Mouse (Mus musculus) stomach, postnatal 0 days (tissue): ENCODE results near the gene Riok2. TPM values are rescaled to one million over a fixed set of nuclear protein-coding genes. Genes with fewer than 3 reads are reported as not detected.

ENCODE experiments used
- ATAC-seq: fragments of 200-750 bp; cut with Nextera tagmentation; 2 replicates; pipeline ENCODE4 v1.8.0; 2017; ENCODE audit not compliant: low FRiP score, low TSS enrichment
- DNase-seq: peaks from one replicate; pipeline ENCODE4 v3.0.0-alpha.2; 2016; ENCODE audit warnings: low spot score
- H3K27ac ChIP-seq: fragments of 300-500 bp; sonication (generic); replicated peaks from 2 replicates; pipeline ENCODE4 v1.5.1; 2014; ENCODE audit warnings: mild to moderate bottlenecking, control low read depth
- H3K27me3 ChIP-seq: fragments of 300-500 bp; sonication (generic); 2 replicates; pipeline ENCODE4 v1.6.1; 2014; ENCODE audit warnings: low read length; ENCODE audit not compliant: control insufficient read depth, insufficient read depth
- H3K36me3 ChIP-seq: fragments of 300-500 bp; sonication (generic); 2 replicates; pipeline ENCODE4 v1.6.1; 2014; ENCODE audit warnings: low read length, mixed read lengths; ENCODE audit not compliant: control insufficient read depth, insufficient read depth
- H3K4me1 ChIP-seq: fragments of 300-500 bp; sonication (generic); replicated peaks from 2 replicates; pipeline ENCODE4 v1.6.1; 2014; ENCODE audit warnings: antibody characterized with exemption; ENCODE audit not compliant: control insufficient read depth, insufficient read depth
- H3K4me2 ChIP-seq: fragments of 300-500 bp; sonication (generic); replicated peaks from 2 replicates; pipeline ENCODE4 v1.6.1; 2014; ENCODE audit warnings: low read depth, mild to moderate bottlenecking, control low read depth, moderate library complexity
- H3K4me3 ChIP-seq: fragments of 300-500 bp; sonication (generic); 2 replicates; pipeline ENCODE4 v1.5.1; 2014; ENCODE audit warnings: low read depth, low read length, control low read depth
- H3K9ac ChIP-seq: fragments of 300-500 bp; sonication (generic); 2 replicates; pipeline ENCODE4 v1.6.1; 2014; ENCODE audit warnings: mild to moderate bottlenecking, low read length, control low read depth, mixed read lengths
- H3K9me3 ChIP-seq: fragments of 300-500 bp; sonication (generic); 2 replicates; pipeline ENCODE4 v1.6.1; 2016; ENCODE audit warnings: low read length; ENCODE audit not compliant: control insufficient read depth
- CTCF ChIP-seq: IDR thresholded peaks from 2 replicates; pipeline ENCODE4 v1.5.1; 2016; ENCODE audit warnings: antibody characterized with exemption, low read depth, mild to moderate bottlenecking, moderate library complexity
- EP300 ChIP-seq: optimal IDR thresholded peaks from 2 replicates; pipeline ENCODE3; 2016; ENCODE audit warnings: antibody characterized with exemption
- WGBS: fragments of 180-500 bp; shearing (Covaris S2); extraction: QIAGEN DNeasy Blood & Tissue Kit; methylation state at CpG from one replicate; pipeline ENCODE4 v1.1.7; 2014; 5-methylcytosine and 5-hydroxymethylcytosine counted together
- polyA plus RNA-seq: library from polyadenylated mRNA; unstranded; fragments of >200 nt; fragmentation: Nextera tagmentation; extraction: Ambion mirVana; gene quantifications from 2 replicates; pipeline ENCODE4 v1.2.1, GENCODE M21; 2015

Riok2 gene
- polyA plus RNA-seq, 1 experiment from 2014 or later, result 13.9 TPM

- ATAC-seq (no peak), DNase-seq (no peak)
- WGBS, result 65% methylated on average over 7 of the region's 7 CpGs
- Histone ChIP-seq H3K36me3 (peaks cover 4% of the 10 kb centered on the region; the same call in 1 of the 2 replicates), H3K9me3 (no peaks in the 10 kb centered on the region), H3K4me3 (no peak overlapping the region), H3K9ac (no peak overlapping the region), H3K4me2 (no peak overlapping the region), H3K4me1 (no peaks in the 10 kb centered on the region), H3K27ac (no peak overlapping the region), H3K27me3 (no peaks in the 10 kb centered on the region)
- no peak for TF ChIP-seq EP300
- TF ChIP-seq CTCF, result peak; percentile 62
Measured at GRCm38 (mm10) chr17:17392863-17393262, 18.8 kb downstream of the Riok2 start.

DNA sequence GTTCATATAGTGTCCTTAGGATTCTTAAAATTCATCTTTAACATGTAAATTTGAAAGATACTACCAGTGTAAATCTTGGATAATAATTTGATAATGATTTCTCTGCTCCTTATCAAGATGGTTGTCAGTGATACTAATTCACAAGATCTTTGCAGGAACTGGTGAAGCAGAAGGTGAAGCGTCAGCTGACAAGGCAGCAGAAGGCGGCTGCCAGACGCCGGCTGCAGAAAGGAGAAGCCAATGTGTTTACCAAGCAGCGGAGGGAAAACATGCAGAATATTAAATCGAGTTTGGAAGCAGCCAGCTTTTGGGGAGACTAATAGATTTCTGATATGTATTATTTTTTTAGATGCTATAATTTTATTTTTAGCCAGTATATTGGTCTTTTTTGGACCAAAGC, 19.2 kb downstream of the Riok2 start:
- Histone ChIP-seq H3K4me3 (no peak overlapping the region), H3K9me3 (no peaks in the 10 kb centered on the region), H3K36me3 (peaks cover 4% of the 10 kb centered on the region; the same call in 1 of the 2 replicates), H3K4me2 (no peak overlapping the region), H3K27me3 (no peaks in the 10 kb centered on the region), H3K27ac (no peak overlapping the region), H3K4me1 (no peaks in the 10 kb centered on the region), H3K9ac (no peak overlapping the region)
- no peak for ATAC-seq
- TF ChIP-seq CTCF (no peak), EP300 (no peak)
- DNase-seq, result no peak
- 90% methylated on average over 6 of the region's 6 CpGs for WGBS

- DNase-seq, result peak; percentile 59
- Histone ChIP-seq H3K4me3 (no peak overlapping the region), H3K9ac (no peak overlapping the region), H3K9me3 (no peaks in the 10 kb centered on the region), H3K36me3 (no peaks in the 10 kb centered on the region), H3K4me2 (no peak overlapping the region), H3K4me1 (no peaks in the 10 kb centered on the region), H3K27me3 (no peaks in the 10 kb centered on the region), H3K27ac (no peak overlapping the region)
- 0 out of 2 replicates have a peak, but pooled peaks have one; percentile 29 for ATAC-seq
- 24% methylated on average over 4 of the region's 4 CpGs for WGBS
- TF ChIP-seq EP300, result no peak
- peak; percentile 90 for TF ChIP-seq CTCF
Measured at GRCm38 (mm10) chr17:17394336-17394735, 20.2 kb downstream of the Riok2 start.

DNA sequence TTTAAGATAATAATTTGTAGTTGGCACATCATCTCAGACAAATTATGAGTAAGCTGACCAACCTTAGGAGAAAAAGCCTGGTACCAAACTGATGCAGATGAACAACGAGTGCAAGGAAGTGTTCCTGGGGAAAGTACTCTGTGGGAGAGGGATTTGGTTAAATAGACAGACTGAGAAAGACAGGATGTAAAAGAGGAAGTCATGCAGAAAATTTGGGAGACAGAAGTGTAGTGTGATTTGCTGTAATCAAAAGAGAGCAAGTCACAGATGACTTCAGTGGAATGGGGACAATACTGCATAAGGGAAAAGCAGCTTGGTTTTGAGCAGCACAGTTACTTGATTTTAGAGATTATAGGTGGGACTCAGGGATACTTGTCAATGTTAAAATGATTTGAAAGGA, 22.8 kb downstream of the Riok2 start:
- 67% methylated on average over 1 of the region's 1 CpGs for WGBS

GRCm38 (mm10) chr17:17398664-17399063, 24.6 kb downstream of the Riok2 start:
- no peak overlapping the region for H3K9ac ChIP-seq
- DNase-seq, result no peak
- WGBS, result 76% methylated on average over 2 of the region's 2 CpGs
- no peaks in the 10 kb centered on the region for H3K9me3 ChIP-seq
- no peak for ATAC-seq
- H3K27ac ChIP-seq, result no peak overlapping the region
- H3K4me1 ChIP-seq, result no peaks in the 10 kb centered on the region
- TF ChIP-seq EP300, result no peak
- TF ChIP-seq CTCF, result no peak
- no peaks in the 10 kb centered on the region for H3K27me3 ChIP-seq
- no peaks in the 10 kb centered on the region for H3K36me3 ChIP-seq
- H3K4me3 ChIP-seq, result no peak overlapping the region
- no peak overlapping the region for H3K4me2 ChIP-seq

More for the DNA sequence above, 22.8 kb downstream of the Riok2 start:
- no peak overlapping the region for H3K4me3 ChIP-seq
- no peak overlapping the region for H3K27ac ChIP-seq
- TF ChIP-seq CTCF, result no peak
- no peak for TF ChIP-seq EP300
- no peak for DNase-seq
- no peak for ATAC-seq
- no peaks in the 10 kb centered on the region for H3K36me3 ChIP-seq
- H3K9ac ChIP-seq, result no peak overlapping the region
- no peak overlapping the region for H3K4me2 ChIP-seq
- no peaks in the 10 kb centered on the region for H3K27me3 ChIP-seq
- H3K9me3 ChIP-seq, result no peaks in the 10 kb centered on the region
- H3K4me1 ChIP-seq, result no peaks in the 10 kb centered on the region

DNA sequence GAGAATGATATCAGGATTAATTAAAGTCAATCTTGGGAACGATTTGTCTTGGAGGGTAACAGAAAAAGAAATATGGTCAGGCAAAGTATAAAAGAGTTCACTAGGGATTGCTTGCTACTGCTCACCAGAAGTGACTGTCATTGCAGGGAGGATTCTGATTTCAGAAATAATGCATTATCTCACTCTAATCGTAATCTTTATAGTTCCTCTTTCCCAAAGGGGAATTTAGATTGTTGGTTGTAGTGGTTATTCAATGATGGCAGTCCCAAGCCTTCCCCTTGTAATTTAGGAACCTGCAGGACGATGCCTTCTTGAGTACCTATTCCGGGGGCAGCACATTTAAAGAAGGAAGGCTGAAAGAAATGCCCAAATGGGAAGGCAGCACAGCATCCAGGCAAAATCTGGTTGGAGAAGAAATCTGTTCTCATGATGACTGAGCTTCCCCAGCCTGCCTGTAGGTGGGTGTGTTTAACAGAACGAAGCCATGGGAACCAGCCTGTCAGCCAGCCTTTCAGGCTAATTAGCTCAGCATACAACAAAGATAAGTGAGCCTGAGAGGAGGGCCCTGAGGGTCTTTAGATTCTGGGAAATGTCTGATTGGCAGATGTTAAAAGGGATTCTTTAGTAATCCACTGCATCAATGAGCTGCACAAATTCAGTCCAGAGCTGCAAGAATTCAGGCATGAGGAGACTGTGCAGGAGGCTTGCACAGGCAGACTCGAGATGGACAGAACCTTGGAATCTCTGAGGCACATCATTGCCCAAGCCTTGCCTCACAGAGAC, 28.3 kb downstream of the Riok2 start, which contains the start of gene Lix1:
Gene Lix1 (plus strand): TSS at position 451 of the 783 bp plus-strand sequence.
- H3K4me1 ChIP-seq, result no peaks in the 10 kb centered on the region
- 34% methylated on average over 6 of the region's 6 CpGs for WGBS
- no peaks in the 10 kb centered on the region for H3K36me3 ChIP-seq
- no peak within 1 kb of the TSS for H3K9ac ChIP-seq
- no peaks in the 10 kb centered on the region for H3K9me3 ChIP-seq
- H3K27me3 ChIP-seq, result no peaks in the 10 kb centered on the region
- no peak within 1 kb of the TSS for H3K27ac ChIP-seq
- DNase-seq (peak; percentile 46), ATAC-seq (peak; percentile 74; the same call in 1 of the 2 replicates)
- peak; percentile 77 for TF ChIP-seq CTCF
- TF ChIP-seq EP300, result no peak
- H3K4me2 ChIP-seq, result peak within 1 kb of the TSS; percentile 15
- H3K4me3 ChIP-seq, result no peak within 1 kb of the TSS
